Mouse (Mus musculus) monocyte, adult 2 months (primary cell): Measurements from ENCODE around the gene Vmn1r219.
"Not testable (repeated sequence)": the region's sequence is repeated elsewhere in the genome, so short reads cannot be mapped to it uniquely, and the experiment has no call there.

Source experiments
- DNase-seq, 2 experiments: peaks; one replicate each; pipeline ENCODE4 v3.0.0; 2022; ENCODE audit warnings: low spot score in 2 of 2, low read depth in 1 of 2

Gene Vmn1r219

DNA sequence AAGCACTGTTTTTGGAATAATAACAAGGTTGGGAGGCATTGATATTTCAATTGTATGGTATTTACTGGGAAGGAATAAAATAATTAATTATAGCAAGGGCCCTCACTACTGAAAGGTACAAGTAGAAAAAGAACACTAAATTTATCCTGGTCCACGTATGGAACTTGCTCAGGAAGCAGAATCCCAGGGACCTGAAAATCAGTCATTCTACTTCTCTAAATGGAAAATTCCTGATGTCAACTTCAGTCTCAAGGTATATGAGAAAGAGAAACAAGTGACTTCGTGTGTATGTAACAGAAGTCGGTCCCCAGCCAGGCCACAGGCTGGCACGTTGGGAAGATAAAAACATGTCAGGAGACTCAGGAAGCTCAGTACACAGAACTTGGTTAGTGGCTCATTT, at the start of gene Vmn1r219:
Vmn1r219 (plus strand) TSS at position 301 of the 400 bp plus-strand sequence.
- DNase-seq: no peak

DNA sequence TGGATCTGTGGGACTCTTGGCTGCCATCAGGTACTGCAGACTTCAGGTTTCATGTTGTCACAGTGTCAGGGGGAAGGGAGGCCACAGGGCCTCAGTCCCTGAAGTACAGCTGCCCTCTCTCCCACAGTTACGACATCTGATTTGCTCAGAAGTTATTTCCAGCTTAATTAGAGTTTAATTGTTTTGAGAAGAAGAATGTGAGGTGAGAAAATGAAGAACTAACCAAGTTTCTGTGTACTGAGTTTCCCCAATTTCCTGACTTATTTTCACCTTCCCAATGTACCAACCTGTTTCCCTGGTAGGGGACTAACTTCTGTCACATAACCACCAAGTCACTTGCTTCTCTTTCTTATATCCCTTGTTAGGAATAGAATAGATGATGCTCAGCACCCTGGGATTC, 41.0 kb upstream of the Vmn1r219 start, which contains the start of gene Vmn1r217:
Vmn1r217 (minus strand) TSS at position 101 of the 400 bp plus-strand sequence.
- not testable (repeated sequence) for DNase-seq

DNA sequence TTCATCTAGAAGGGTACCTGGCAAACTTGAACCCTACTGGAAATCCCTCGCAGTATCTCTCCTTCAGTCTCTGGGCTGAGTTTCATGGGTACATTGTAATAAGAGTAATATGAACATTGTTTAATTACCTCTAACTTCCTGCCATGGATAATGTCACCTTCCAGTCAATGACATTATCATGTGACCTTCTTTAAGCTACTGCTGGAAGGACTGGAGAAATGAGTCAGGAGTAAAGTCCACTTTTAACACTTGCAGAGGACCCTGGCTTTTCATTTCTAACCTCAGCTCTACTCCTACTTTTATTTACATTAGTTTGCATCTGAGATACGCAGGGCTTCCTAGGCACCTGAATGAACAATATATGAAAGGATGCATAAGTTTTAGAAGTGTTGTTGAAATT, 38.5 kb upstream of the Vmn1r219 start:
- DNase-seq: no peak

DNA sequence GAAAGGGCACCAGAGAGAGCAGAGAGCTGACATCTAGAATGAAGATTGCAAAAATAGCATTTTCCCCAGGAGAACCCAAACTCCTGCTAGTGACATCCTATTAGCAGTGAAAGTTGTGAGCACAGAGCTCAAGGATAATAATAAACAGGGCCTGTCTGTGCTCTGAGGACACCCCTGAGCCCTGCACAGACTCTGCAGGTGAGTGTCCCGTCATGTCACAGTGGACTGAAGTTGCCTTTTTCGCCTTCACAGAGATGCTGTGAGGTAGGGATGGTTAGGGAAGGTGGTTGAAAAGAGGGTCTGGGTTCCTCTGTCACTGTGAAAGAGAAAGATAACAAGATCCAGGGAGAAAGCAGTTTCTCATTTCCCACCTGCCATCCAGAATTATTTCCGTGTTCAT, 26.0 kb upstream of the Vmn1r219 start, which contains the start of gene Vmn1r218:
Vmn1r218 (plus strand) TSS at position 57 of the 400 bp plus-strand sequence.
- DNase-seq: no peak

DNA sequence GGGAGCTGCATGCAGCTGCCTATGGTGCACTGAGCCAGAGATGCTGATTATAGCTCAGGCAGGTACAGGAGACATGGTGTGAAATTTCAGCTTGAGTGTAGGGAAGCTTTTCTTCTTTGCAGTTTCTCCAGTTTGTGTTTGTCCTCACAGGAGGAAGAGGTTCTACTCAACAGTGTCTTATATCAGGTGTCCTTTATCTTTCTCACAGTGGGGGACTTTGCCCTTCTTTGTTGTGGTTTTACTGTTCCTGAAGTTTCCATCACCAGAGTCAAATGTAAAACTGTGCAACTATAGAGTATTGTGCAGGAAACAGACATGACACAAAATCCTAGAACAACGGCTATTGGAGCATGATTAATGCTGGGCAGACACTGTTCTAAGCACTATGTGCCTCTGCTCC, 25.6 kb upstream of the Vmn1r219 start:
- DNase-seq: no peak

DNA sequence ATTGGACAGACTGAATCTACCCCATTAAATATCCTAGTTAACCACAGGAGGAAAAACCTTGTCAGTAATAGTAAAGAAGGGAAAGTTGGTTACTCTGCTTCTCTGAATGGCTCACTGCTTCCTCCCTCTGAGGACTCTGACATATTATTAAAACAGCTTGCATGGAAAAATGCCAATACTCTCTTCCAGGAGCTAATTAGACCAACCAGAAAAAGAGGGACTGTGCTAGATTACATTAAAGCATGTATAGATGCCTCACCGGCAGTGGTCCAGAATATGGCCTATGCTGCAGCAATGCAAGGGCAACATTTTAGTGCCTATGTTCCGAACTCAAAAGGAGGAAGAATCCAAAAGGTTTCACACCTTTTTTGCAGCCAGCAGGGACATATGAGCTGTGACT, 20.2 kb upstream of the Vmn1r219 start:
- no peak for DNase-seq

DNA sequence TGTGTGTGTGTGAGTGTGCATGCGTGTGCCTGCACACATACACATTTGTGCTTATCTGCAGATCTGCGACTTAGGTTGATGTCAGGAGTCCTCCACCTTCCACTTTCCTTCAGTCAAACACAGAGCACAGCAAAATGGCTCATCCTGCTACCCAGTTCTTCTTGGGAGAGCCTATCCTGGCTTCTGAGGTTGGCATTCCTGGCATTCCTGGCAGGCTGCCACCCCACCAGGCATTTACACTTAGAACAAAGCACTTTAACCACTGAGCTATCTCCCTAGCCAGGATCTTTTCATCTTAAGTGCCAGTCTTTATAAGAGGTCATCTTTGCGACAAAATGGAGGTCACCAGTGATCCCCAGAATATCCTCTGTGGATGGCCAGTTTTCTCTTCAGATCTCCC, 1.3 kb upstream of the Vmn1r219 start:
- no peak for DNase-seq

DNA sequence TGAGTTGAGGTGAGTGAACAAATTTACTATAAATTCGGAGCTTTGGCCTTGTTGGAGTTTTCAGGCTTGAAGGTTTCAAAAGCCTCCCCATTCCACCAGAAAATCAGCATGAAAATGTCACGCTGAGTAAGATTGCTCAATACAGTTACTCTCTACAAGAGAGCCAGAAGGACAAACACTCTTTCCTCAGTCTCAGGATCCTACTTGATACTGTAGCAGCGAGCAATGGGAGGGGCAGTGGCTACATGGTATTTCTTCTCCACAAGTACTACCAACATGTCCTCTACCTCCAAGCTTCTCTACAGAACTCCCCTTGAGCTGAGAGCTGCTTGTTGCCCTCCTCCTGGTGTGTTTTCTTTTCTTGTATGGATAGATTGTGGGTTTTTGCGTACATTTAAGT, 7.4 kb downstream of the Vmn1r219 start:
- not testable (repeated sequence) for DNase-seq

DNA sequence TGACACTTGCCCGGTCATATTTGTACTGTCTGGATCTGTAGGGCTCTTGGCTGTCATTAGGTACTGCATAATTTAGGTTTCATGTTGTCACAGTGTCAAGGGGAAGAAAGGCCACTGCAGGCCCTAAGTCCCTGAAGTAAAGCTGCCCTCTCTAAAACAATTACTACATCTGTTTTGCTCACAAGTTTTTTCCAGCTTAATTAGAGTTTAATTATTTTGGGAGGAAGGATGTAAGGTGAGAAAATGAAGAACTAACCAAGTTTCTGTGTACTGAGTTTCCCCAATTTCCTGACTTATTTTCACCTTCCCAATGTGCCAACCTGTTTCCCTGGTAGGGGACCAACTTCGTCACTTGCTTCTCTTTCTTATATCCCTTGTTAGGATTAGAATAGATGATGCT, 28.8 kb downstream of the Vmn1r219 start, which contains the start of gene Vmn1r220:
Vmn1r220 (minus strand) TSS at position 101 of the 400 bp plus-strand sequence.
- no peak for DNase-seq

DNA sequence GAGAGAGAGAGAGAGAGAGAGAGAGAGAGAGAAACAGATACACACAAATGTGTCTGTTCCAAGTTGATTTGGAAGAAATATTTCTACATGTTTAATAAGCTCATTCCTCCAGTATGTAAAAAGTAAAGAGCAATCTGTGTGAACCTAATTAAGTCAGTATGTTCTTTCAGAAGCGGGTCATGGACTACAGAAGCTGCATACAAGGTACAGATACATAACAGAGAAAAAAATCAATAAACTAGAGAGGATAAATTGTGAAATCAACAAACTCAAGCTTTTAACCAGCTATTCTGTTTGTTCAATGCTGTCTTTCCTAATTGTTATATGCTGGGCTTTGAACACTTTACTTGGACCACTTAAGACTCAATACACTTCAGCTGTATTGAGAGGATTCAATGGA, 44.8 kb downstream of the Vmn1r219 start:
- not testable (repeated sequence) for DNase-seq

DNA sequence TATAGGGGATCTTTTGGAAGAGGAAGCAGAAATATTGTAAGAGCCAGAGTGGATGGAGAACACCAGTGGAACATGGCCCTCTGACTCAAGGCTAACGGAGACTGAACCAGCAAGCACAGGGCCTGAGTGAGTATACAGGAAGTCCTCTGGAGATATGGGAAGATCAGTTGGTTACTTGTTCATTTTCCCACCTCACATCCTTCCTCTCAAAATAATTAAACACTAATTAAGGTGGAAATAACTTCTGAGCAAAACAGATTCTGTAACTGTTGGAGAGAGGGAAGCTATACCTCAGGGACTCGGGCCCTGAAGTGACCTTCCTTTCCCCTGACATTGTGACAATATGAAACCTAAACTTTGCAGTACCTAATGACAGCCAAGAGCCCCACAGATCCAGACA, 54.7 kb downstream of the Vmn1r219 start, which contains the start of gene Vmn1r221:
Vmn1r221 (plus strand) TSS at position 301 of the 400 bp plus-strand sequence.
- not testable (repeated sequence) for DNase-seq
